Mouse (Mus musculus) stomach, postnatal 0 days (tissue): ENCODE measurements around the gene Rcor1.

Source experiments
- CTCF ChIP-seq: IDR thresholded peaks from 2 replicates; pipeline ENCODE4 v1.5.1; 2016; ENCODE audit warnings: antibody characterized with exemption, low read depth, mild to moderate bottlenecking, moderate library complexity
- EP300 ChIP-seq: optimal IDR thresholded peaks from 2 replicates; pipeline ENCODE3; 2016; ENCODE audit warnings: antibody characterized with exemption

DNA sequence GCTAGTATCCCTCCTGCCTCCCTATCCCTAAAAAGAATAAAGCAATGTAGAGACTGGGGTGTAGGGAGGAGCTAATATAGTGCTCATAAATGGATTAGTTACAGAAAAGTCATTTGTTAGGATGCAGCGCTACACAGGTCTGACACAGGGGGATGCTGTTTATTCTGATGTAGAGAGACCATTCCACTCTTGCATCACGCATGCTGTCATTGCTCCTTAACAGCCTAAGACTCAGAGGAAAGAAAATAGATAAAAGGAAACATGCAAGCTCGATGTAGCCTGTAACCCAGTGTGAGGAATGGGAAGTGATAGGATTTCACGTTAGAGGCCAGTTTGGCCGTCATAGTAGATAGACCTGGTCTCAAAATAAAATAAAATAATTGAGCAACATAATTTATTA, 31.9 kb downstream of the Rcor1 start:
- TF ChIP-seq CTCF (no peak), EP300 (no peak)
